Mouse (Mus musculus): Measurements from ENCODE around the gene Nfia. TPM values are rescaled to one million over a fixed set of nuclear protein-coding genes. Genes with fewer than 3 reads are reported as not detected.
A peak's percentile ranks its signal among the peaks of the same experiment; 100 is the strongest.

Gene Nfia
- polyA plus RNA-seq, 1 experiment from 2014 or later = 31.1 TPM

GRCm38 (mm10) chr4:97841745-97842144 is 69.2 kb downstream of the Nfia start:
- H3K4me3 ChIP-seq = no peak overlapping the region
- H3K9me3 ChIP-seq = no peaks in the 10 kb centered on the region
- peak overlapping the region; percentile 21; the same call in 1 of the 2 replicates for H3K27ac ChIP-seq (replicated peaks)
- no peak overlapping the region for H3K4me2 ChIP-seq
- H3K9ac ChIP-seq = no peak overlapping the region
- WGBS = 40% methylated on average over 5 of the region's 5 CpGs
- H3K36me3 ChIP-seq = peaks cover 4% of the 10 kb centered on the region; the same call in 1 of the 2 replicates
- no peaks in the 10 kb centered on the region for H3K27me3 ChIP-seq (replicated peaks)
- peaks cover 97% of the 10 kb centered on the region for H3K4me1 ChIP-seq
- ATAC-seq (ENCODE audit: extremely low read depth, insufficient number of reproducible peaks, low FRiP score, low TSS enrichment) = no peak

GRCm38 (mm10) chr4:97843981-97844690 is 71.6 kb downstream of the Nfia start:
- H3K9me3 ChIP-seq = no peaks in the 10 kb centered on the region
- peaks cover 93% of the 10 kb centered on the region for H3K4me1 ChIP-seq
- 68% methylated on average over 15 of the region's 15 CpGs for WGBS
- peak overlapping the region; percentile 67 for H3K27ac ChIP-seq (replicated peaks)
- H3K4me2 ChIP-seq = no peak overlapping the region
- H3K27me3 ChIP-seq (replicated peaks) = no peaks in the 10 kb centered on the region
- peaks cover 10% of the 10 kb centered on the region; the same call in 1 of the 2 replicates for H3K36me3 ChIP-seq
- H3K4me3 ChIP-seq = no peak overlapping the region
- no peak for ATAC-seq (ENCODE audit: extremely low read depth, insufficient number of reproducible peaks, low FRiP score, low TSS enrichment)
- no peak overlapping the region for H3K9ac ChIP-seq

GRCm38 (mm10) chr4:97844899-97845298 is 72.4 kb downstream of the Nfia start:
- no peaks in the 10 kb centered on the region for H3K27me3 ChIP-seq (replicated peaks)
- H3K9me3 ChIP-seq = no peaks in the 10 kb centered on the region
- H3K27ac ChIP-seq (replicated peaks) = peak overlapping the region; percentile 67
- no peak overlapping the region for H3K4me3 ChIP-seq
- WGBS = 53% methylated on average over 6 of the region's 6 CpGs
- peaks cover 86% of the 10 kb centered on the region for H3K4me1 ChIP-seq
- no peak overlapping the region for H3K9ac ChIP-seq
- peaks cover 11% of the 10 kb centered on the region; the same call in 1 of the 2 replicates for H3K36me3 ChIP-seq
- H3K4me2 ChIP-seq = peak overlapping the region; percentile 48
- ATAC-seq (ENCODE audit: extremely low read depth, insufficient number of reproducible peaks, low FRiP score, low TSS enrichment) = no peak

- Histone ChIP-seq H3K27ac (replicated peaks) (peak overlapping the region; percentile 60), H3K4me1 (peaks cover 73% of the 10 kb centered on the region), H3K36me3 (0 out of 2 replicates have a peak, but pooled peaks cover 6% of the 10 kb centered on the region), H3K9ac (no peak overlapping the region), H3K4me2 (peak overlapping the region; percentile 18; the same call in 1 of the 2 replicates), H3K27me3 (replicated peaks) (no peaks in the 10 kb centered on the region), H3K4me3 (no peak overlapping the region), H3K9me3 (no peaks in the 10 kb centered on the region)
- no peak for ATAC-seq (ENCODE audit: extremely low read depth, insufficient number of reproducible peaks, low FRiP score, low TSS enrichment)
- WGBS = 44% methylated on average over 5 of the region's 5 CpGs
These were observed 75.1 kb downstream of the Nfia start for GRCm38 (mm10) chr4:97847653-97848052.

- H3K9me3 ChIP-seq = no peaks in the 10 kb centered on the region
- peaks cover 65% of the 10 kb centered on the region for H3K4me1 ChIP-seq
- 0 out of 2 replicates have a peak overlapping the region, but pooled peaks have one; percentile 24 for H3K27ac ChIP-seq (replicated peaks)
- WGBS = 78% methylated on average over 3 of the region's 3 CpGs
- H3K27me3 ChIP-seq (replicated peaks) = no peaks in the 10 kb centered on the region
- H3K9ac ChIP-seq = no peak overlapping the region
- no peak overlapping the region for H3K4me3 ChIP-seq
- H3K4me2 ChIP-seq = no peak overlapping the region
- no peak for ATAC-seq (ENCODE audit: extremely low read depth, insufficient number of reproducible peaks, low FRiP score, low TSS enrichment)
- 0 out of 2 replicates have a peak, but pooled peaks cover 6% of the 10 kb centered on the region for H3K36me3 ChIP-seq
These were observed 78.5 kb downstream of the Nfia start for GRCm38 (mm10) chr4:97850991-97851390.

GRCm38 (mm10) chr4:97851698-97852097 is 79.2 kb downstream of the Nfia start:
- no peaks in the 10 kb centered on the region for H3K27me3 ChIP-seq (replicated peaks)
- WGBS = 56% methylated on average over 5 of the region's 5 CpGs
- H3K27ac ChIP-seq (replicated peaks) = no peak overlapping the region
- H3K4me3 ChIP-seq = no peak overlapping the region
- no peak overlapping the region for H3K9ac ChIP-seq
- peaks cover 59% of the 10 kb centered on the region for H3K4me1 ChIP-seq
- H3K36me3 ChIP-seq = 0 out of 2 replicates have a peak, but pooled peaks cover 6% of the 10 kb centered on the region
- H3K9me3 ChIP-seq = no peaks in the 10 kb centered on the region
- no peak overlapping the region for H3K4me2 ChIP-seq
- ATAC-seq (ENCODE audit: extremely low read depth, insufficient number of reproducible peaks, low FRiP score, low TSS enrichment) = no peak

GRCm38 (mm10) chr4:97852626-97853025 is 80.1 kb downstream of the Nfia start:
- Histone ChIP-seq H3K4me1 (peaks cover 57% of the 10 kb centered on the region), H3K9me3 (no peaks in the 10 kb centered on the region), H3K4me3 (no peak overlapping the region), H3K27ac (replicated peaks) (no peak overlapping the region; the same call in 1 of the 2 replicates), H3K4me2 (no peak overlapping the region), H3K27me3 (replicated peaks) (no peaks in the 10 kb centered on the region), H3K36me3 (0 out of 2 replicates have a peak, but pooled peaks cover 6% of the 10 kb centered on the region), H3K9ac (no peak overlapping the region)
- no peak for ATAC-seq (ENCODE audit: extremely low read depth, insufficient number of reproducible peaks, low FRiP score, low TSS enrichment)
- WGBS = 76% methylated on average over 2 of the region's 2 CpGs

GRCm38 (mm10) chr4:97854779-97855178 is 82.2 kb downstream of the Nfia start:
- 34% methylated on average over 4 of the region's 4 CpGs for WGBS
- Histone ChIP-seq H3K27ac (replicated peaks) (peak overlapping the region; percentile 38), H3K27me3 (replicated peaks) (no peaks in the 10 kb centered on the region), H3K4me2 (no peak overlapping the region), H3K9ac (no peak overlapping the region), H3K9me3 (no peaks in the 10 kb centered on the region), H3K4me1 (peaks cover 67% of the 10 kb centered on the region), H3K36me3 (no peaks in the 10 kb centered on the region), H3K4me3 (no peak overlapping the region)
- ATAC-seq (ENCODE audit: extremely low read depth, insufficient number of reproducible peaks, low FRiP score, low TSS enrichment) = no peak

GRCm38 (mm10) chr4:97855712-97856420 is 83.3 kb downstream of the Nfia start:
- Histone ChIP-seq H3K4me1 (peaks cover 71% of the 10 kb centered on the region), H3K4me2 (no peak overlapping the region), H3K4me3 (no peak overlapping the region), H3K27me3 (replicated peaks) (no peaks in the 10 kb centered on the region), H3K36me3 (no peaks in the 10 kb centered on the region), H3K9me3 (no peaks in the 10 kb centered on the region), H3K27ac (replicated peaks) (peak overlapping the region; percentile 38; the same call in 1 of the 2 replicates), H3K9ac (no peak overlapping the region)
- no peak for ATAC-seq (ENCODE audit: extremely low read depth, insufficient number of reproducible peaks, low FRiP score, low TSS enrichment)
- 84% methylated on average over 8 of the region's 8 CpGs for WGBS

- WGBS = 77% methylated on average over 2 of the region's 2 CpGs
- ATAC-seq (ENCODE audit: extremely low read depth, insufficient number of reproducible peaks, low FRiP score, low TSS enrichment) = no peak
These were observed 85.0 kb downstream of the Nfia start for GRCm38 (mm10) chr4:97857549-97857948.

GRCm38 (mm10) chr4:97859431-97859830 is 86.9 kb downstream of the Nfia start:
- no peak for ATAC-seq (ENCODE audit: extremely low read depth, insufficient number of reproducible peaks, low FRiP score, low TSS enrichment)
- Histone ChIP-seq H3K36me3 (0 out of 2 replicates have a peak, but pooled peaks cover 4% of the 10 kb centered on the region), H3K27ac (replicated peaks) (peak overlapping the region; percentile 50; the same call in 1 of the 2 replicates), H3K9me3 (no peaks in the 10 kb centered on the region), H3K27me3 (replicated peaks) (no peaks in the 10 kb centered on the region), H3K9ac (0 out of 2 replicates have a peak overlapping the region, but pooled peaks have one; percentile 7), H3K4me3 (no peak overlapping the region), H3K4me2 (no peak overlapping the region), H3K4me1 (peaks cover 76% of the 10 kb centered on the region)
- WGBS = 49% methylated on average over 4 of the region's 4 CpGs

More at GRCm38 (mm10) chr4:97857549-97857948, 85.0 kb downstream of the Nfia start:
- Histone ChIP-seq H3K4me3 (no peak overlapping the region), H3K27ac (replicated peaks) (no peak overlapping the region), H3K27me3 (replicated peaks) (no peaks in the 10 kb centered on the region), H3K36me3 (no peaks in the 10 kb centered on the region), H3K9me3 (no peaks in the 10 kb centered on the region), H3K4me1 (peaks cover 69% of the 10 kb centered on the region), H3K9ac (no peak overlapping the region), H3K4me2 (no peak overlapping the region)
